Mouse (Mus musculus): ENCODE results near the gene Tbxa2r. TPM values are rescaled to one million over a fixed set of nuclear protein-coding genes. Genes with fewer than 3 reads are reported as not detected.

Tbxa2r gene
- polyA plus RNA-seq, 1 experiment from 2014 or later: 4.4 TPM

GRCm38 (mm10) chr10:81340551-81341332 is 12.2 kb downstream of the Tbxa2r start:
- Histone ChIP-seq H3K36me3 (peaks cover 7% of the 10 kb centered on the region; the same call in 1 of the 2 replicates), H3K4me3 (no peak overlapping the region), H3K9ac (replicated peaks) (no peak overlapping the region), H3K4me1 (peaks cover 7% of the 10 kb centered on the region), H3K27ac (replicated peaks) (no peak overlapping the region), H3K9me3 (no peaks in the 10 kb centered on the region), H3K4me2 (replicated peaks) (no peak overlapping the region), H3K27me3 (peaks cover 75% of the 10 kb centered on the region)
- 39% methylated on average over 17 of the region's 17 CpGs for WGBS
- no peak for ATAC-seq (ENCODE audit: low FRiP score, low read depth)

GRCm38 (mm10) chr10:81341333-81341949 is 12.9 kb downstream of the Tbxa2r start:
- peaks cover 80% of the 10 kb centered on the region for H3K27me3 ChIP-seq
- ATAC-seq (ENCODE audit: low FRiP score, low read depth): no peak
- 37% methylated on average over 16 of the region's 16 CpGs for WGBS

GRCm38 (mm10) chr10:81342686-81343505 is 14.4 kb downstream of the Tbxa2r start, which contains the start of gene Gipc3:
Gipc3 (minus strand) TSS chr10:81343266.
- Histone ChIP-seq H3K4me1 (peaks cover 19% of the 10 kb centered on the region), H3K36me3 (peaks cover 16% of the 10 kb centered on the region), H3K27me3 (peaks cover 84% of the 10 kb centered on the region), H3K27ac (replicated peaks) (no peak within 1 kb of the TSS), H3K9me3 (no peaks in the 10 kb centered on the region), H3K4me2 (replicated peaks) (peak within 1 kb of the TSS; percentile 69), H3K9ac (replicated peaks) (peak within 1 kb of the TSS; percentile 62), H3K4me3 (peak within 1 kb of the TSS; percentile 45)
- no peak for ATAC-seq (ENCODE audit: low FRiP score, low read depth)
- 5% methylated on average over 56 of the region's 67 CpGs for WGBS

More at GRCm38 (mm10) chr10:81341333-81341949, 12.9 kb downstream of the Tbxa2r start:
- H3K36me3 ChIP-seq: peaks cover 11% of the 10 kb centered on the region; the same call in 1 of the 2 replicates
- peaks cover 10% of the 10 kb centered on the region for H3K4me1 ChIP-seq
- H3K9ac ChIP-seq (replicated peaks): no peak overlapping the region
- no peak overlapping the region for H3K4me3 ChIP-seq
- no peak overlapping the region for H3K4me2 ChIP-seq (replicated peaks)
- H3K27ac ChIP-seq (replicated peaks): no peak overlapping the region
- no peaks in the 10 kb centered on the region for H3K9me3 ChIP-seq

- no peak overlapping the region for H3K4me3 ChIP-seq
- H3K27ac ChIP-seq (replicated peaks): no peak overlapping the region
- H3K4me1 ChIP-seq: peaks cover 29% of the 10 kb centered on the region
- no peak overlapping the region for H3K9ac ChIP-seq (replicated peaks)
- H3K36me3 ChIP-seq: peaks cover 17% of the 10 kb centered on the region
- no peaks in the 10 kb centered on the region for H3K9me3 ChIP-seq
- H3K27me3 ChIP-seq: peaks cover 81% of the 10 kb centered on the region
- ATAC-seq (ENCODE audit: low FRiP score, low read depth): no peak
- H3K4me2 ChIP-seq (replicated peaks): no peak overlapping the region
- 53% methylated on average over 8 of the region's 8 CpGs for WGBS
Measured at GRCm38 (mm10) chr10:81344421-81345161, 16.1 kb downstream of the Tbxa2r start.

- 87% methylated on average over 4 of the region's 4 CpGs for WGBS
- H3K4me1 ChIP-seq: peaks cover 32% of the 10 kb centered on the region
- no peak overlapping the region for H3K27ac ChIP-seq (replicated peaks)
- H3K4me2 ChIP-seq (replicated peaks): no peak overlapping the region
- no peak for ATAC-seq (ENCODE audit: low FRiP score, low read depth)
- peaks cover 17% of the 10 kb centered on the region for H3K36me3 ChIP-seq
- peaks cover 81% of the 10 kb centered on the region for H3K27me3 ChIP-seq
- H3K9me3 ChIP-seq: no peaks in the 10 kb centered on the region
- no peak overlapping the region for H3K9ac ChIP-seq (replicated peaks)
- no peak overlapping the region for H3K4me3 ChIP-seq
Measured at GRCm38 (mm10) chr10:81345162-81345534, 16.6 kb downstream of the Tbxa2r start.

- H3K27ac ChIP-seq (replicated peaks): 0 out of 2 replicates have a peak overlapping the region, but pooled peaks have one; percentile 10
- peaks cover 32% of the 10 kb centered on the region for H3K4me1 ChIP-seq
Measured at GRCm38 (mm10) chr10:81346453-81347067, 18.0 kb downstream of the Tbxa2r start.

GRCm38 (mm10) chr10:81349146-81349545 is 20.6 kb downstream of the Tbxa2r start:
- Histone ChIP-seq H3K9ac (replicated peaks) (peak overlapping the region; percentile 70; the same call in 1 of the 2 replicates), H3K36me3 (peaks cover 17% of the 10 kb centered on the region), H3K27me3 (peaks cover 44% of the 10 kb centered on the region), H3K4me3 (peak overlapping the region; percentile 63), H3K4me1 (peaks cover 25% of the 10 kb centered on the region), H3K4me2 (replicated peaks) (peak overlapping the region; percentile 87), H3K27ac (replicated peaks) (0 out of 2 replicates have a peak overlapping the region, but pooled peaks have one; percentile 25), H3K9me3 (no peaks in the 10 kb centered on the region)
- WGBS: 5% methylated on average over 9 of the region's 12 CpGs
- no peak for ATAC-seq (ENCODE audit: low FRiP score, low read depth)

More at GRCm38 (mm10) chr10:81346453-81347067, 18.0 kb downstream of the Tbxa2r start:
- 6% methylated on average over 54 of the region's 55 CpGs for WGBS
- no peaks in the 10 kb centered on the region for H3K9me3 ChIP-seq
- peak overlapping the region; percentile 37; the same call in 1 of the 2 replicates for H3K9ac ChIP-seq (replicated peaks)
- ATAC-seq (ENCODE audit: low FRiP score, low read depth): no peak
- H3K27me3 ChIP-seq: peaks cover 69% of the 10 kb centered on the region
- H3K36me3 ChIP-seq: peaks cover 17% of the 10 kb centered on the region
- H3K4me2 ChIP-seq (replicated peaks): peak overlapping the region; percentile 46
- peak overlapping the region; percentile 19 for H3K4me3 ChIP-seq

- H3K4me3 ChIP-seq: peak overlapping the region; percentile 63
- peak overlapping the region; percentile 70 for H3K9ac ChIP-seq (replicated peaks)
- H3K4me2 ChIP-seq (replicated peaks): peak overlapping the region; percentile 87
- H3K36me3 ChIP-seq: peaks cover 17% of the 10 kb centered on the region
- peak overlapping the region; percentile 25; the same call in 1 of the 2 replicates for H3K27ac ChIP-seq (replicated peaks)
- peaks cover 40% of the 10 kb centered on the region for H3K27me3 ChIP-seq
- peak; percentile 21; the same call in 1 of the 2 replicates for ATAC-seq (ENCODE audit: low FRiP score, low read depth)
- whole genome bisulfite sequencing: under 1% methylated on average over 29 of the region's 29 CpGs
- H3K4me1 ChIP-seq: peaks cover 25% of the 10 kb centered on the region
- H3K9me3 ChIP-seq: no peaks in the 10 kb centered on the region
Measured at GRCm38 (mm10) chr10:81349961-81350350, 21.4 kb downstream of the Tbxa2r start.

- peaks cover 12% of the 10 kb centered on the region for H3K36me3 ChIP-seq
- peak within 1 kb of the TSS; percentile 52 for H3K27ac ChIP-seq (replicated peaks)
- H3K4me2 ChIP-seq (replicated peaks): peak within 1 kb of the TSS; percentile 87
- H3K27me3 ChIP-seq: peaks cover 39% of the 10 kb centered on the region
- under 1% methylated on average over 54 of the region's 54 CpGs for WGBS
- H3K9ac ChIP-seq (replicated peaks): peak within 1 kb of the TSS; percentile 70
- ATAC-seq (ENCODE audit: low FRiP score, low read depth): peak; percentile 95
- H3K4me3 ChIP-seq: peak within 1 kb of the TSS; percentile 63
- H3K9me3 ChIP-seq: no peaks in the 10 kb centered on the region
- H3K4me1 ChIP-seq: peaks cover 25% of the 10 kb centered on the region
Measured at GRCm38 (mm10) chr10:81350351-81351063, 22.0 kb downstream of the Tbxa2r start, which contains the start of gene Hmg20b. Hmg20b (minus strand) TSS chr10:81350480.

- Histone ChIP-seq H3K9me3 (no peaks in the 10 kb centered on the region), H3K4me2 (replicated peaks) (no peak overlapping the region), H3K27me3 (peaks cover 39% of the 10 kb centered on the region), H3K36me3 (peaks cover 5% of the 10 kb centered on the region; the same call in 1 of the 2 replicates), H3K9ac (replicated peaks) (no peak overlapping the region), H3K4me1 (peaks cover 20% of the 10 kb centered on the region), H3K27ac (replicated peaks) (no peak overlapping the region), H3K4me3 (no peak overlapping the region)
- 31% methylated on average over 9 of the region's 9 CpGs for WGBS
- ATAC-seq (ENCODE audit: low FRiP score, low read depth): no peak
Measured at GRCm38 (mm10) chr10:81351678-81352291, 23.3 kb downstream of the Tbxa2r start.
